Mouse (Mus musculus): ENCODE data around the gene Pvr. TPM values are rescaled to one million over a fixed set of nuclear protein-coding genes. Genes with fewer than 3 reads are reported as not detected.

Gene Pvr
- total and polyA plus RNA-seq, 2 experiments, result 5.1 to 6.8 TPM

GRCm38 (mm10) chr7:19875948-19876682, 44.8 kb downstream of the Pvr start:
- WGBS, result 26% methylated on average over 13 of the region's 13 CpGs
- no peak overlapping the region for H3K27ac ChIP-seq (replicated peaks; ENCODE audit: insufficient read depth, low read depth, low read length)
- TF ChIP-seq CTCF (IDR thresholded peaks at IDR 0.05; ENCODE audit: low read depth, low read length) (peak; percentile 50), POLR2A (IDR thresholded peaks at IDR 0.05; ENCODE audit: extremely low read depth, insufficient read depth, low read length) (no peak)

GRCm38 (mm10) chr7:19871943-19872601, 48.9 kb downstream of the Pvr start:
- TF ChIP-seq POLR2A (IDR thresholded peaks at IDR 0.05; ENCODE audit: extremely low read depth, insufficient read depth, low read length), result no peak
- peak; percentile 88 for TF ChIP-seq CTCF (IDR thresholded peaks at IDR 0.05; ENCODE audit: low read depth, low read length)
- Histone ChIP-seq H3K36me3 (ENCODE audit: control insufficient read depth, insufficient read depth, low read length) (no peaks in the 10 kb centered on the region), H3K4me1 (ENCODE audit: control insufficient read depth, insufficient read depth, low read length) (peaks cover 8% of the 10 kb centered on the region), H3K9ac (ENCODE audit: low read depth, low read length) (no peak overlapping the region), H3K4me3 (ENCODE audit: insufficient read depth, low read depth, low read length) (no peak overlapping the region), H3K79me2 (ENCODE audit: control insufficient read depth, insufficient read depth, low read length) (no peaks in the 10 kb centered on the region), H3K27ac (replicated peaks; ENCODE audit: insufficient read depth, low read depth, low read length) (no peak overlapping the region), H3K27me3 (ENCODE audit: control insufficient read depth, insufficient read depth, low read length) (no peaks in the 10 kb centered on the region)
- 49% methylated on average over 5 of the region's 5 CpGs for WGBS
- peak; percentile 35 for DNase-seq (ENCODE audit: extremely low read depth, low read depth, low spot score)

More at GRCm38 (mm10) chr7:19875948-19876682, 44.8 kb downstream of the Pvr start:
- peaks cover 4% of the 10 kb centered on the region for H3K4me1 ChIP-seq (ENCODE audit: control insufficient read depth, insufficient read depth, low read length)
- 0 out of 2 replicates have a peak overlapping the region, but pooled peaks have one; percentile 29 for H3K9ac ChIP-seq (ENCODE audit: low read depth, low read length)
- H3K79me2 ChIP-seq (ENCODE audit: control insufficient read depth, insufficient read depth, low read length), result no peaks in the 10 kb centered on the region
- H3K36me3 ChIP-seq (ENCODE audit: control insufficient read depth, insufficient read depth, low read length), result no peaks in the 10 kb centered on the region
- no peak overlapping the region for H3K4me3 ChIP-seq (ENCODE audit: insufficient read depth, low read depth, low read length)
- no peaks in the 10 kb centered on the region for H3K27me3 ChIP-seq (ENCODE audit: control insufficient read depth, insufficient read depth, low read length)
- DNase-seq (ENCODE audit: extremely low read depth, low read depth, low spot score), result peak; percentile 56

- WGBS, result 56% methylated on average over 10 of the region's 10 CpGs
- Histone ChIP-seq H3K36me3 (ENCODE audit: control insufficient read depth, insufficient read depth, low read length) (no peaks in the 10 kb centered on the region), H3K27me3 (ENCODE audit: control insufficient read depth, insufficient read depth, low read length) (no peaks in the 10 kb centered on the region), H3K4me3 (ENCODE audit: insufficient read depth, low read depth, low read length) (no peak overlapping the region), H3K27ac (replicated peaks; ENCODE audit: insufficient read depth, low read depth, low read length) (peak overlapping the region; percentile 31; the same call in 1 of the 2 replicates), H3K4me1 (ENCODE audit: control insufficient read depth, insufficient read depth, low read length) (peaks cover 13% of the 10 kb centered on the region), H3K9ac (ENCODE audit: low read depth, low read length) (no peak overlapping the region), H3K79me2 (ENCODE audit: control insufficient read depth, insufficient read depth, low read length) (no peaks in the 10 kb centered on the region)
- TF ChIP-seq POLR2A (IDR thresholded peaks at IDR 0.05; ENCODE audit: extremely low read depth, insufficient read depth, low read length) (no peak), CTCF (IDR thresholded peaks at IDR 0.05; ENCODE audit: low read depth, low read length) (no peak)
- peak; percentile 18 for DNase-seq (ENCODE audit: extremely low read depth, low read depth, low spot score)
Measured at GRCm38 (mm10) chr7:19871137-19871621, 49.8 kb downstream of the Pvr start.

DNA sequence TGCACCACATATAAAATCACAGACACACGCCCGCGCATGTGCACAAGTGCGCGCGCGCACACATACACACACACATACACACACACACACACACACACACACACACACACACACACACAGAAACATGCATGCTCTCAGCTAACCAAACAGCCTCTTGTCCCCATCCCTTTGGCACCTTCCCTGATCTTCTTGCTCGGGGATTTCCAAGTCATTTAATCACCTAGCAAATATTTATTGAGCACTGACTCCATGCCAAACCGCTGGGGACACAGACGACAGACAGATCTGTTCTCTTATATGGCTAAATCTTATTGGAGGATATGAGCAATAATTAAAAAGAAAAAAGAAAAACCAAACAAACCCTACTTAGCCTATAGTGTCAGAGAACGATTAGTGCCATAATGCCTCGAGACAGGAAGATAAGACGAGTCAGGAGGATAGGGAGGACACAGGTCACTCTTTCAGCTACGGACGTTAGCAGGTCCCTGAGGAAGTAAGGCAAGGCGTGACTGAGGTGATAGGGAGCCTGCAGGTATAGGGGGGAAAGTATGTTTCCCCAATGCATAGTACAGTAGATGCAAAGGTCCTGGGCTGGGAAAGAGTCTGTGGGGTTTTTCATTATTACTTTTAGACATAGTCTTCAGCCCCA, 53.1 kb downstream of the Pvr start:
- DNase-seq (ENCODE audit: extremely low read depth, low read depth, low spot score), result peak; percentile 95
- Histone ChIP-seq H3K9ac (ENCODE audit: low read depth, low read length) (no peak overlapping the region; the same call in 1 of the 2 replicates), H3K79me2 (ENCODE audit: control insufficient read depth, insufficient read depth, low read length) (no peaks in the 10 kb centered on the region), H3K27me3 (ENCODE audit: control insufficient read depth, insufficient read depth, low read length) (no peaks in the 10 kb centered on the region), H3K36me3 (ENCODE audit: control insufficient read depth, insufficient read depth, low read length) (no peaks in the 10 kb centered on the region), H3K4me3 (ENCODE audit: insufficient read depth, low read depth, low read length) (no peak overlapping the region), H3K27ac (replicated peaks; ENCODE audit: insufficient read depth, low read depth, low read length) (peak overlapping the region; percentile 42), H3K4me1 (ENCODE audit: control insufficient read depth, insufficient read depth, low read length) (peaks cover 28% of the 10 kb centered on the region)
- TF ChIP-seq POLR2A (IDR thresholded peaks at IDR 0.05; ENCODE audit: extremely low read depth, insufficient read depth, low read length), result no peak
- TF ChIP-seq CTCF (IDR thresholded peaks at IDR 0.05; ENCODE audit: low read depth, low read length), result no peak
- 14% methylated on average over 16 of the region's 16 CpGs for WGBS

DNA sequence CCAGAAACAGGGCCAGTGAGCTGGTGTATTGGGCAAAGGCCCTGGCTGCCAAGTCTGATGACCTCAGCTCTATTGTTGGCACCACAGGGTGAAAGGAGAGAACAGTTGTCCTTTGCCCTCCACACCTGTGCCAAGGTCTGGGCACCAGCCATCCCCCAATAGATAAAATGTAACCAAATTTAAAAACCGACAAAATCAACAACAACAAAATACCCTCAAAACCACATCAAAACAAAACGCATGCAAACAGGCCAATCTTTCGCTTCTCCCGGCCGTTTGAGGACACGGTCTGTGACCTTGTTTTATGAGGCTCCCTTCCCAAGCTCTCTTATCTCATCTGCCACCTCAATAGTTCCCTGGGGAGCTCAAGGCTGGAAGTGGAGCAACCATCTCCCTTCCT, 54.5 kb downstream of the Pvr start:
- WGBS, result 14% methylated on average over 6 of the region's 6 CpGs
- Histone ChIP-seq H3K27me3 (ENCODE audit: control insufficient read depth, insufficient read depth, low read length) (no peaks in the 10 kb centered on the region), H3K9ac (ENCODE audit: low read depth, low read length) (no peak overlapping the region; the same call in 1 of the 2 replicates), H3K36me3 (ENCODE audit: control insufficient read depth, insufficient read depth, low read length) (no peaks in the 10 kb centered on the region), H3K27ac (replicated peaks; ENCODE audit: insufficient read depth, low read depth, low read length) (peak overlapping the region; percentile 98), H3K4me1 (ENCODE audit: control insufficient read depth, insufficient read depth, low read length) (peaks cover 28% of the 10 kb centered on the region), H3K79me2 (ENCODE audit: control insufficient read depth, insufficient read depth, low read length) (no peaks in the 10 kb centered on the region), H3K4me3 (ENCODE audit: insufficient read depth, low read depth, low read length) (no peak overlapping the region)
- TF ChIP-seq POLR2A (IDR thresholded peaks at IDR 0.05; ENCODE audit: extremely low read depth, insufficient read depth, low read length), result no peak
- peak; percentile 95 for DNase-seq (ENCODE audit: extremely low read depth, low read depth, low spot score)
